Mouse (Mus musculus): ENCODE measurements around the gene Gpr135. TPM values are rescaled to one million over a fixed set of nuclear protein-coding genes. Genes with fewer than 3 reads are reported as not detected.
A peak's percentile ranks its signal among the peaks of the same experiment; 100 is the strongest.

The Gpr135 gene
- 0.55 and 0.56 TPM in 2 replicates for polyA plus RNA-seq (2016; fragmentation: Nextera tagmentation; extraction: Ambion mirVana)

DNA sequence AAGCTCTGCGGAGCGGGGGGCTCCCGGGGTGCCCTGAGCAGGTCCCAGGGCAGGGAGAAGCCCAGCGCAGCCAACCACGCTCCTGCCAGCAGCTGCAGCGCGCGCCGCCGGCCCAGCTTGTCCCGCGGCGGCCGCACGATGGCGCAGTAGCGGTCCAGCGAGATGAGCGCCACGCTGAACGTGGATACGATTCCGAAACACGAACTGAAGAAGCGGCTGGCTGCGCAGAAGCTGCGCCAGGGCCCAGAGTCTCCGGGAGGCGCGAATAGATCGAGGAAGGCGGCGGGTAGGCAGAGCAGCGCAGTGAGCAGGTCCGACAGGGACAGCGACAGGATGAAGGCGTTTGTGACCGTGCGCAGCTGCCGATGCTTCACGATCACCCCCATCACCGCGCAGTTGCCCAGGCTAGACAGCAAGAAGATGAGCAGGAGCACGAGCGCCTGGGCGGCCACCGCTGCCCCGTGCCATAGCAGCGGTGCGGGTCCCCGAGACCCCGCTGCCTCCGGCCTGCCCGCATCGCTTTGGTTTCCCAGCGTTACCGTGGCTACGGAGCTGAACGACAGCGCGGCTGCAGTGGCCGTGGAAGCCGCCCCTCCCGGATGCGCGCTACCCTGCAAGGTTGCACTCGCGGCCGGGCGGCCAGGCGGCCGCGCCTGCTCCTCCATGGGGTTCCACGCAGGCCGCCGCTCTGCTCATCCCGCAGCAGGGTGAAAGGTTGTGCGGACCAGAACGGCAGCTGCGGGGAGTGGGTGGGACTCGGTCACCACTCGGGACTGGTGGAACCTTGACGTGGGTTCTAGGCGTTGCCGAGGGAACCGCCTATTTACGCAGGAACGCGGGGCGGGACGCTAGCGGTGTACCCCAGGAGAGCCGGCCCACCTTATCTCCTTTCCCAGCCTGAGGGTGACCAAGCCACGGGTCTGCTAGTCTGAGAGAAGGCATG, at the start of gene Gpr135:
TSS of gene Gpr135 (minus strand) at position 799 of the 943 bp plus-strand sequence.
- peak; percentile 71 for ATAC-seq (ENCODE audit: insufficient number of reproducible peaks, low FRiP score)
- Histone ChIP-seq H3K36me3 (peaks cover 12% of the 10 kb centered on the region), H3K4me2 (peak within 1 kb of the TSS; percentile 94), H3K27me3 (replicated peaks) (peaks cover 33% of the 10 kb centered on the region), H3K4me3 (peak within 1 kb of the TSS; percentile 64), H3K9me3 (replicated peaks) (peaks cover 4% of the 10 kb centered on the region; the same call in 1 of the 2 replicates), H3K9ac (peak within 1 kb of the TSS; percentile 73), H3K4me1 (replicated peaks) (peaks cover 13% of the 10 kb centered on the region), H3K27ac (ENCODE audit: poor library complexity, severe bottlenecking) (no peak within 1 kb of the TSS)
- under 1% methylated on average over 94 of the region's 94 CpGs for WGBS

- WGBS, result 75% methylated on average over 22 of the region's 23 CpGs
- no peaks in the 10 kb centered on the region for H3K4me1 ChIP-seq (replicated peaks)
- H3K4me2 ChIP-seq, result no peak overlapping the region
- no peaks in the 10 kb centered on the region for H3K36me3 ChIP-seq
- 0 out of 2 replicates have a peak, but pooled peaks cover 6% of the 10 kb centered on the region for H3K27me3 ChIP-seq (replicated peaks)
- no peak overlapping the region for H3K9ac ChIP-seq
- H3K27ac ChIP-seq (ENCODE audit: poor library complexity, severe bottlenecking), result no peak overlapping the region
- H3K4me3 ChIP-seq, result no peak overlapping the region
- 0 out of 2 replicates have a peak, but pooled peaks cover 1% of the 10 kb centered on the region for H3K9me3 ChIP-seq (replicated peaks)
- no peak for ATAC-seq (ENCODE audit: insufficient number of reproducible peaks, low FRiP score)
Measured at GRCm38 (mm10) chr12:72115686-72116345, 44.9 kb upstream of the Gpr135 start.

- no peak for ATAC-seq (ENCODE audit: insufficient number of reproducible peaks, low FRiP score)
- 0 out of 2 replicates have a peak, but pooled peaks cover 7% of the 10 kb centered on the region for H3K27me3 ChIP-seq (replicated peaks)
- WGBS, result 71% methylated on average over 6 of the region's 6 CpGs
- H3K4me1 ChIP-seq (replicated peaks), result no peaks in the 10 kb centered on the region
- no peak overlapping the region for H3K9ac ChIP-seq
- H3K36me3 ChIP-seq, result no peaks in the 10 kb centered on the region
- no peak overlapping the region for H3K27ac ChIP-seq (ENCODE audit: poor library complexity, severe bottlenecking)
- H3K4me3 ChIP-seq, result no peak overlapping the region
- H3K4me2 ChIP-seq, result no peak overlapping the region
- H3K9me3 ChIP-seq (replicated peaks), result no peaks in the 10 kb centered on the region
Measured at GRCm38 (mm10) chr12:72115126-72115525, 44.2 kb upstream of the Gpr135 start.

DNA sequence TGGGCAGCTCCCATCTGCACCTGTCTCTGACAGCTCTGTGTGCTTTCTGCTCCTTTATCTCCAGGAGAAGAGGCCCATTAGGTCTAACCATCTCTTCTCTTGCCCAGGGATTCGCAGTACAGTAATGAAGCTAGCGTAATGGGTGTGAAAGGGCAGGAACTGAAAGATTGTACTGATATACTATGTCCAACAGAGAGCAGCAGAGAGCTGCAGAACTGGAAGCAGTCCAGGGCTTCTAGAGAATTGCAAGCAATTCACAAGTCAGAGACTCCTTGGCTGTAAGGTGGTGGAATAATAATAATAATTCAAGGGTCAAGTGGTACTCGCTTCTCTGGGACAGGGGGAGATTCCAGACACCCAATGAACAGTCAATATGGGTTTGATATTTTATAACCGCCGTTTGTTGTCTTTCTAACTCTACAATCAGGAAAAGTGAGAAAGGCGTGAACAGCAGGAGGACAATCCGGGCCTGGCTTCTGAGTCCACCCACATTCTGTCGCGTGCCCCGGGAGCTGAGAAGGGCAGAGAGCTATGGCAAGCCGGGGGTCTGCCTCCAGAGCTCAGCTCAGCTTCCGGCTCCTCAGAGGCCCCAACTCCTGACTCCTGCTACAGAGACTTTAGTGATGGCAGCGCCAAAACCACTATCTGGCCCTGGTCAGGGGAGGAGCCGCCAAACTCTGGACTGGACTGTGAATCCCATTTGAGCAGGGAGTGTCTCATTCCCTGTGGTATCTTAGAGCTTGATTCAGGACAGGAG, 33.8 kb upstream of the Gpr135 start:
- ATAC-seq (ENCODE audit: insufficient number of reproducible peaks, low FRiP score), result peak; percentile 51; the same call in 1 of the 2 replicates
- Histone ChIP-seq H3K27ac (ENCODE audit: poor library complexity, severe bottlenecking) (no peak overlapping the region), H3K36me3 (peaks cover 15% of the 10 kb centered on the region), H3K27me3 (replicated peaks) (0 out of 2 replicates have a peak, but pooled peaks cover 8% of the 10 kb centered on the region), H3K4me2 (peak overlapping the region; percentile 52), H3K9ac (no peak overlapping the region), H3K4me1 (replicated peaks) (peaks cover 3% of the 10 kb centered on the region), H3K9me3 (replicated peaks) (no peaks in the 10 kb centered on the region), H3K4me3 (0 out of 2 replicates have a peak overlapping the region, but pooled peaks have one; percentile 6)
- 14% methylated on average over 14 of the region's 14 CpGs for WGBS

DNA sequence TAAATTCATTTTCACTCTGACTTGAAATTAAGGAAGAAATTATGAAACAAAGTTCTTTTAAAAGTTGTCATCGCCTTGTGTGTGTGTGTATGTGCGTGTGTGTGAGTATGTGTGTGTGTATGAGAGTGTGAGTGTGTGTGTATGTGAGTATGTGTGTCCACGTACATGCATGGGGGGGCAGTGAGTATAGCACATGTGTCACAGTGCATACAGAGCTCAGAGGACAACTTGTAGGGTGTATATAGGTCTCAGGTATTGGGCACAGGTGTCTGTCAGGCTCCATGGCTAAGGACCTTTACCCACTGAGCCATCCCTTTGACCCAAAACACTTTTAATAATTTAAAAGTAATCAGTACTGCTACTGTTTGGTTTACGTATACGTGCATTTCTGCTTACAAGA, 33.1 kb upstream of the Gpr135 start:
- Histone ChIP-seq H3K4me1 (replicated peaks) (peaks cover 3% of the 10 kb centered on the region), H3K27me3 (replicated peaks) (0 out of 2 replicates have a peak, but pooled peaks cover 8% of the 10 kb centered on the region), H3K4me2 (no peak overlapping the region), H3K27ac (ENCODE audit: poor library complexity, severe bottlenecking) (no peak overlapping the region), H3K36me3 (peaks cover 16% of the 10 kb centered on the region), H3K9ac (no peak overlapping the region), H3K9me3 (replicated peaks) (no peaks in the 10 kb centered on the region), H3K4me3 (no peak overlapping the region)
- no peak for ATAC-seq (ENCODE audit: insufficient number of reproducible peaks, low FRiP score)
- 77% methylated on average over 5 of the region's 5 CpGs for WGBS

GRCm38 (mm10) chr12:72102776-72103175, 31.9 kb upstream of the Gpr135 start:
- H3K4me1 ChIP-seq (replicated peaks), result peaks cover 3% of the 10 kb centered on the region
- no peak overlapping the region for H3K4me3 ChIP-seq
- H3K4me2 ChIP-seq, result no peak overlapping the region
- 77% methylated on average over 6 of the region's 6 CpGs for WGBS
- no peak for ATAC-seq (ENCODE audit: insufficient number of reproducible peaks, low FRiP score)
- no peaks in the 10 kb centered on the region for H3K9me3 ChIP-seq (replicated peaks)
- H3K27ac ChIP-seq (ENCODE audit: poor library complexity, severe bottlenecking), result no peak overlapping the region
- peaks cover 22% of the 10 kb centered on the region for H3K36me3 ChIP-seq
- H3K27me3 ChIP-seq (replicated peaks), result 0 out of 2 replicates have a peak, but pooled peaks cover 8% of the 10 kb centered on the region
- no peak overlapping the region for H3K9ac ChIP-seq

- peaks cover 74% of the 10 kb centered on the region for H3K36me3 ChIP-seq
- no peak overlapping the region for H3K27ac ChIP-seq (ENCODE audit: poor library complexity, severe bottlenecking)
- H3K9me3 ChIP-seq (replicated peaks), result no peaks in the 10 kb centered on the region
- no peak overlapping the region for H3K4me3 ChIP-seq
- H3K27me3 ChIP-seq (replicated peaks), result no peaks in the 10 kb centered on the region
- WGBS, result 94% methylated on average over 8 of the region's 8 CpGs
- H3K9ac ChIP-seq, result no peak overlapping the region
- no peak for ATAC-seq (ENCODE audit: insufficient number of reproducible peaks, low FRiP score)
- no peak overlapping the region for H3K4me2 ChIP-seq
- H3K4me1 ChIP-seq (replicated peaks), result no peaks in the 10 kb centered on the region
Measured at GRCm38 (mm10) chr12:72096966-72097365, 26.0 kb upstream of the Gpr135 start.

DNA sequence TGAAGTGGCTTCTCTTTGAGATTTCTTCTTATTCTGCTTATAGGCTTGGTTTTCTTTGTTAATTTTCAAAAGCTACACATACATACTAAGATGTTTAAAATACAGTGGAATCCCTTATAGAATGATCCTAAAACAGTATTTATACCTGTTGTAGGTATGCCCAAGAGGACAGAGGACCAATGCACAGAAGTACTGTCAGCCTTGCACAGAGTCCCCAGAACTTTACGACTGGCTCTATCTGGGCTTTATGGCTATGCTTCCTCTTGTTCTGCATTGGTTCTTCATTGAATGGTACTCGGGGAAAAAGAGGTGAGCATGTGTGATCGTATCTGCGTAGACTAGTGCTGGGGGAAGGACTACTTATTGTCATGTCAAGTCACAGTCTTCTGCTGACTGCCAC, 18.9 kb upstream of the Gpr135 start:
- ATAC-seq (ENCODE audit: insufficient number of reproducible peaks, low FRiP score), result no peak
- Histone ChIP-seq H3K4me1 (replicated peaks) (peaks cover 12% of the 10 kb centered on the region; the same call in 1 of the 2 replicates), H3K36me3 (peaks cover 42% of the 10 kb centered on the region), H3K4me3 (no peak overlapping the region), H3K9ac (no peak overlapping the region), H3K27me3 (replicated peaks) (no peaks in the 10 kb centered on the region), H3K4me2 (no peak overlapping the region), H3K9me3 (replicated peaks) (no peaks in the 10 kb centered on the region), H3K27ac (ENCODE audit: poor library complexity, severe bottlenecking) (no peak overlapping the region)
- WGBS, result 88% methylated on average over 4 of the region's 4 CpGs

- Histone ChIP-seq H3K27ac (ENCODE audit: poor library complexity, severe bottlenecking) (peak overlapping the region; percentile 93), H3K4me2 (peak overlapping the region; percentile 73), H3K9ac (peak overlapping the region; percentile 78), H3K4me1 (replicated peaks) (peaks cover 26% of the 10 kb centered on the region), H3K36me3 (peaks cover 9% of the 10 kb centered on the region), H3K27me3 (replicated peaks) (no peaks in the 10 kb centered on the region), H3K4me3 (peak overlapping the region; percentile 67), H3K9me3 (replicated peaks) (no peaks in the 10 kb centered on the region)
- ATAC-seq (ENCODE audit: insufficient number of reproducible peaks, low FRiP score), result no peak
- 2% methylated on average over 18 of the region's 18 CpGs for WGBS
Measured at GRCm38 (mm10) chr12:72086166-72086825, 15.4 kb upstream of the Gpr135 start.
